Mouse (Mus musculus) frontal cortex, postnatal 25 days (tissue): ENCODE results near the gene Npm1.

ENCODE experiments used
- DNase-seq, 2 experiments: peaks; one replicate each; pipeline ENCODE4 v3.0.0; 2022; ENCODE audit warnings: low spot score in 2 of 2

Gene Npm1

GRCm38 (mm10) chr11:33180701-33181116 is 17.7 kb upstream of the Npm1 start:
- no peak for DNase-seq

DNA sequence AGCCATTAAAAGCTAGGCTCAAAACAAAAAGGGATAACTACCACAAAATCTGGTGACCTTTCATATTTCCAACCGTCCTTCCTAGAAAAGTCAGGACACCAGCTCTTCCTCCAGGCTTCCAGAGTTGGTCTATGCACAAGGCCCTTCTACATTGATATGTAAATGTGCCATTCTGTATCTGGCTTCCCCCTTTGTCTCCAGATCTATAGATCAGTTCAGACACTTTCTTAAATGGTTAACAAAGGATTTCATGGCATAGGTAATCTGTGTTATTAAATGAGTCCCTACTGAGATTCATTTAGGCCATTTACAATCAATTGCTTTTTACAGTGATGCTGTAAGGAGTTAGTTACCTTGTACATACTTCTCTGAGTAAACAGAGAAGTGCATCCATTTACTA is 16.8 kb upstream of the Npm1 start:
- DNase-seq: no peak

DNA sequence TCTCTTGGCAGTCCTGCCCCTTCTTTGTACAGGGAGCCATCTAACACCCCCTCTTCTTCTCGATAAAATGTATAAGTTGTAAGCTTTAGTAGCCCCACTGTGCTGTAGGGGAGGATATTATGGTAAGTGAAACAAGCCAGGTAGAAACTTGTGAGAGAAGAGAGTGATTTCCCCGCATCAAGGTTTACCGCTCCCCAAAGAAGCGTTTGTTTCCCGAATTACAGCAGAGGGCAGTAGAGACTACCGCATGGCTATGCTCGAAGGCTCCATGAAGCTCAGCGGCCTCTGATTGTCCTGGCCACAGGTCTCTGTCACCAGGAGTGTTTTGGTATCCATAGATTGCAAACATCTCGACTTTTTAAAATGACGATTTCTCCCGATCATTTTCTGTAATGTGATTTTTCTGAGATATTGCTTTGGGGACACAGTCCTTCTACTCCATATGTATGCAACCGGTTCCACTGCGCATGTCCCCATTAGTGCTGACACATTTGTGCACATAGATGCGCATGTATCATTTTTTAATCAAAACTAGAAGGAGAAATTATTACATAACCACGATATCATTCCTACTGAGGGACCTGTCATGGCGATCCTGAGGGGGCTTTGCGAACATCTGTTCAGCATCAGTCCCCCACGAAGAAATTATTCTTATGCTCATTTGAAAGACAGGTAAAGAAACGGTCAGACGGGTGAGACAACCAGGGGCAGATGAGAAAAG is 13.7 kb upstream of the Npm1 start:
- peak in 1 of 2 experiments; percentile 40 for DNase-seq

DNA sequence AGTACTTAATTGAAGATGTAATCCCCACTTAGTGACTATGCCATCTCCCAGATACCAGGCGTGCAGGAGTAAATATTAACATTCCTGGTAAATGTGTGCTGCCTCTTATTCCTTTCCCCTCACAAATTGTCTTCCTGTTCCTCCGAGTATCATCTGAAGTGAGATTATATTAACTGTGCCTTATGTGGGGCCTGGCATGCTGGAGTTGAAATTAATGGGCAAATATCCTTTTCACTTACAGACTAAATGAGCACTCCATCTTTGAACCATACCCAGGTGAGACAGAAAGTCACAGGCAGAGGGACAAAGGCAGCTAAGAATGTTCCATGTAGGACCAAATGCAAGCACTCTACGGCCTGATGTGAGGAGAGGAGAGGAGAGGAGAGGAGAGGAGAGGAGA is 12.8 kb upstream of the Npm1 start:
- DNase-seq: no peak

DNA sequence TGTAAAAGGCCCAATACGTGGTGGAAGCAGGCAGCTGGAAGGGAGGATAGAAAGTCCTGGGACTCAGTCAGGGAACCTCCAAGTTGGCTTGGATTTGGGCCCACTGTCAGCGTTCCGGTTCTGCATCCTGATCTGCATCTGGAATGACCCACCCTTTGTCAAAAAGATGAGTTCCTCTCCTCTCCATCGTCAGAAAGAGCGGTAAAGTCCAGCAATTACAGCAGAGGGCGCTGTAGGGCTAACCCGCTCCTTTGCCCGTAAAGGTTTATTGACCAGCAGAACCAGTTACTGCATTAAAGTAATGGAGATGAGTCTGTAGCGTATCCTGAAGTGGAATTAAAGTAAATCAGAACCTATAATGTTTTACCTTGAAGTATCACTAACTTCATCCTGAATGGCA is 7.5 kb upstream of the Npm1 start:
- DNase-seq: peak in 1 of 2 experiments; percentile 18

GRCm38 (mm10) chr11:33162211-33162997 is 602 bp downstream of the Npm1 start:
- peak; percentile 32 to 48 for DNase-seq

GRCm38 (mm10) chr11:33159741-33160140 is 3.3 kb downstream of the Npm1 start:
- DNase-seq: no peak

DNA sequence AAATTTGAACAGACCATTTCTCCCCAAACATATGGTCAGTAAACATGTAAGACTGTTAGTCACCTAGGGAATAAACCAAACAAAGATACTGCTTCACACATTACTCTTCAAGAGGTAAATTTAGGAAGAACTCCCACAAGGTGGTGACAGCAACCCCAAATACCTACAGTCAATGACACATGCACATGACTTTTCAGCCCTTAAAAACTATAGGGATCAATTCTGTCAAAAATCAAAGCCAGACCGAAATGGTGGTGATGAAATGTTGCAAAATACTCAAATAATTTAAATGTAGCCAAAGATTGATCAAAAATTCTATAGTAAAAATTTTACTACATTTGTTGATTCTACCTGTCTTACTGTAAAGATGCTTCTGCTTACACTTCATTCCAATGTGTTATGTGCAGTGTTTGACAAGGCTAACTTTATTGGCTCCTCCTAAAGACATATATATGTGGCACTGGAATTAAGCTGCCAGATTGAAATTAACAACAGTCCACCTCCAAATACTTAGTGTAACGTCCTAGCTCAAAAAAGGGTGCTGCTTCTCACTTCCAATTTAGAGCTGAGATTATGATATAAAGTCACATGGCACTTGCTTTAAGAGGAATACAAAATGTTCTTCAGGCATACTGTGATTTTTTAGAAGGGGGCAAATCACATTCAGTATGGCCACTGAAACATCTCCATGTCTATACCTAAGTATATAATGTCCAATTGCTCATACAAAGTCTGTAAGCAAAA is 5.4 kb downstream of the Npm1 start:
- DNase-seq: no peak

DNA sequence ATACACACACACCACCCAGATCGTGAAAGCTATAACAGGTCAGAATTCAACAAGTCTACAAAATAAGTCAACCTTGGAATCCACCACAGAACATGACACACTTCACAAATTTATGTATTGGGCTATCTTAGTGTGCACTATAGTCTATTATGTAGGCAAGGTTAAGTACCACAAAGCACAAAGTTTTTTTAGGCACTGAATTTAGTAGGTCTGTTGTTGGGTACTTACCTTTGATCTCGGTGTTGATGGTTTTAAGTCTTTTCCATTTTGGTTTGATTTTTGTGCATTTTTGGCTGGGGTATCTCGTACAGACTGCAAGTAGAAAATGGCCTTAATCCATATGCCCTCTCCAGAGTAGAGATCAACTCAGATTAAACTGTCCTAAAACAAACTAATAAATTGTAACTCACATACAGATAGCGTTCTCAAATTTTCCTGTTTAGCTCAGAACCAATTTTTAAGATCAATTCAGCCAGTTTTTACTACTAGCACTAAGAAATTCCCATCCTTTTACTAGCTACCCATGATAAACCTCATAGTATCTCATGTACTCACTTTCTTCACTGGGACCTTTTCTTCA is 6.5 kb downstream of the Npm1 start:
- DNase-seq: no peak

DNA sequence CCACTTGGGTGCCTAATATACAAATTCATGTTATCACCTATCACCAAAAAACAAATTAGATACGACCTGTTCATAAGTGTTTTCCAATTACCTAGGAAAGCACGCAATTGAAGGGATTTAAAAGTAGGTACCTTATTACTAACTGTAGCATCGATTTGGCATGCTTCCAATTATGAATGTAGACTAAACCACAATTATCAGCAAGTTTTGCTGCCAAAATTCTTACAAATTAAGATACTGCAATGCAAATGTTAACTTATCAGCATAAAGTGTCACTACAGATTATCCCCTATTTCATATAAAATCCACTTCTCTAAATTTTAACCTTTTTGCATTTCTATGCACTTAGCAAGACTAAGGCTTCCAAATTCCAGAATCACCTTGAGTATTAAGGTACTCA is 8.5 kb downstream of the Npm1 start:
- DNase-seq: no peak

DNA sequence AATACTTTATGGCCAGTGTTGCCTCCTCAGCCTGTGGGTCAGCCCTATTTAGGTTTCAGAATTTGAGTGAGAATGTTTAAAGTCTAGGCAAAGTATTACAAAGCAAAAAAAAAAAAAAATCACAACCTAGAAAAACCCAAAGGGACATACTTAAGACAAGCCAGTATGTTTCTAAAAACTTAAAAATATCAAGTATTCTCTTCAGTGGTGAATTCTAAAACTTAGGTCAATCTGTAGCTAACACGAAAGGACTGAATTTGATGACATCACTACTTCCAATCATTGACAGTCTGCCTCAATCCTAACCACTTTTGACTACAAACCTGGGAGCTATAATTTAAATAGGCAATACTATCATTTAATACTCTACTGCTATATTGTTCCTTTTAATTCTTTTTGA is 10.0 kb downstream of the Npm1 start:
- DNase-seq: no peak

DNA sequence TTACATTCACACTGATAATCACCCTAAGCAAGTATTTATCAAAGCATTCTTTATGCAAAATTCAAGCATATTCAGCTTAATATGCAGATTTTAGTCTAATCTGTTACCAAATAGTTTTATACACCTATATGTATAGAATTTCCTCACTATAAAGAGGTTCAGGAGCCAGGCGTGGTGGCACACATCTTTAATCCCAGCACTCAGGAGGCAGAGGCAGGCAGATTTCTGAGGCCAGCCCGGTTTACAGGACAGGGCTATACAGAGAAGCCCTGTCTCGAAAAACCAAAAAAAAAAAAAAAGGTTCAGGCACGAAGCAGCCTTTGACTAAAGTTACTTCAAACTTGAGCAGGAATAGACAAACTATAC is 11.2 kb downstream of the Npm1 start:
- DNase-seq: no peak

DNA sequence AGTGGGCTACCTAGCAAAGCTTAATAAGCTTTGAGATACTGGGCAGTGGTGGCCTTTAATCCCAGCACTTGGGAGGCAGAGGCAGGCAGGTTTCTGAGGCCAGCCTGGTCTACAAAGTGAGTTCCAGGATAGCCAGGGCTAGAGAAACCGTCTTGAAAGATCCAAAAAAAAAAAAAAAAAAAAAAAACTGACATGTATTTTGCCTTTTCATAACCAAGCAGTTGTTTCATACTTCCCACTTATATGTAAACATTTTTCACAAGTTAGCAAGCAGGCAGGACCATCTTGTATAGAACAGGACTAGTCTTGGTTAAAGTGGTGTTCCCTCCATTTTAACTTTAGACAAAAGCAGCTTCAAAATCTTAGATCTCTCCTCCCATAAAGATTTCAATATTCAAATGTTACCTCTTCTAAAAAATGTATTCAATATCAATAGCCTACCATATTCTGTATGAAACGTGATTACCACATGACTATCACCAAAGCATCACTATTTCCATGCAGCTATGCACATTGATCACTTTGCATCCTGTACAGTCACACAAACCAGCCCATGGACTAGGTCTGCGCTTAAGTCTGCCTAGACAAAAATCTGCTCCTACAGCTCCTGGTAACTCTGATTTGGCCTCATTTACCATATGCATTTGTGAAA is 11.8 kb downstream of the Npm1 start:
- DNase-seq: no peak

DNA sequence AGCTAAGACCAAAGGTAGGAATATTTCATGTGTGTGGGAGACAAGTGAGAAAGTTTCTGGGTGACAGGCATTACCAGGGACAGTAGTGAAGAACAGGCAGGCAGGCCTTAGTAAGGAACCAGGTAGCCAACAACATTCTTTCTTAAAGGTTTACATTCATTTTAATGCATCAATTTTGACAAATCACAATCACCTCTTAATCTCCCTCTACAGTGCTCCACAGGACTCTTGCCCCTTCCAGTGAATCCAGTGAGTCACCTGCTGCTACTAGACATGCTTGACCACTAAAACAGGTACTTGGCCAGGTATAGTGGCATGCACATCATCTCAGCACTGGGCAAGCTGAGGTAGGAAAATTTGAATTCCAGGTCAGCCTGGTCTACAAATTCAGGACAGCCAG is 12.6 kb downstream of the Npm1 start:
- no peak for DNase-seq

DNA sequence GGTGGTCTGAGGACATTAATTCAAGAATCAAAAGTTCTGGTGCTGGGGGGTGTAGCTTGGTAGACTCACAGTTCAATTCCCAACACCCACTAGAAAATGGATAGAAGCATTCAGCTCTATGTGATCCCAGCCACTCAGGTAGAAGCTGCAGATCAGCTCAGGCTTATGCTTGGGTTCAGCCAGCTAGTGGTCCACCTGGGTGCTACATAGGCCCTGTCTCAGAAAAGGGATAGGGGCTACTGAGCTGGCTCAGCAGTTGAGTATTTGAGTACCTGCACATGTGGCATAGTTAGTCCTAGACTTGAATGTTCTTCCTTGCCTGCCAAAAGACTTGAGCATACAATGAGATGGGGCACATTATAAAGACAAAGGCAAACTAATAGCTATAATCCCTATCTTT is 13.6 kb downstream of the Npm1 start:
- DNase-seq: no peak

GRCm38 (mm10) chr11:33149088-33149436 is 13.9 kb downstream of the Npm1 start:
- no peak for DNase-seq

- peak; percentile 56 to 67 for DNase-seq
Observed at GRCm38 (mm10) chr11:33148338-33149087, 14.5 kb downstream of the Npm1 start.

DNA sequence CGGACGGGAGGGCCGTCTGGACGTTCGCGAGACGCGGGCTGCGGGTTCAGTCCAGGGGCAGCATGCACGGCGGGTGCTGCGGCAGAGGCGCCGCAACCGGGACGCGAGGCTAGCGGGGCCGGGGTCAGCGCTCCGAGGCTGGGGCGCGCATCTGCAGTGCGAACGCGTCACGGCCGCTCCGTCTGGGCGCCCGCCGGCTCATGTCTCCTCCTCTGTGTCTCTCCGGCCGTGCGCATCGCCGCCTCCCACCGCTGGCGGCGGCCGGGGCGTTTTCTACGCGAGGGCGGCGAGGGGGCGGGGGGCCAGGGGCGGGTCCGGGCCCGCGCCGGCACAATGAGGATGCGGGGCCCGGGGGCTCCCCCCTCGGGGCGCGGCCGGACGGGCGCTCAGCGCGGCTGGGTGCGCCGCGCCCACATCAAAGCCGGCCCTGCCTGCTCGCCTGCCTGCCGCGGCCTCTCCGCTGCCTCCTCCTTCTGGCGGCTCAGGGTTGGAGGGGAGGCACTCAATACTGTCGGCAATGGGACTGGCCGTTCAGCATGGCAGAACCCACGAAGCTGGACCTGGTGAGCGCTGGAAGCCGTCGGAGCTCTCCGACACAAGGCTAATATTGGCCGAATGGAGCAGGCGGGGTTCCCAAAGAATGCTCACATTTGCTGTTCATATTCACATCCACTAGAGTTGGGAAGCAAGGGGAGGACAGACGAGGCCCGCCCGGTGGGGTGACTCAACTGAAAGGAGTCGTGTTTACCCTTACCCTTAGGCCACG is 15.3 kb downstream of the Npm1 start:
- no peak for DNase-seq

DNA sequence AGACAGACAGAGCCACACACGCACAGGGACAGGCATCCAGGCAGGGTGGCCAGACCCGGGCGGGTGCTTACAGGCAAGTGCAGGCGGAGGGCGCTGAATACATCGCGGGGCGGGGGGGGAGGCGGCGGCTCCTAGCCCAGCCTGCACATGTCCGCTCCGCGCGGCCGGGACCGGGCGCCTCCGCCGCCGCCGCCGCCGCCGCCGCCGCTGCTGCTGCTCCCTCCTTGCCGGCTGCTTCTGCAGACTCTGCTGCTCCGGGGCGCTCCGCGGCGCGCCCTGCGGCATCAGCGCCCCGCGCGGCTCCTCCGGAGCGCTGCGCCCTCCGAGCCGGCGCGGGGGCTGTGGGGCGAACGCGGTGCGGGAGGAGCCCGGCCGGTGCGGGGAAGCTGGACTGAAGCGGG is 15.8 kb downstream of the Npm1 start, which contains the start of gene Fgf18:
Gene Fgf18, minus strand, starts transcription at position 230 of the 401 bp plus-strand sequence.
- DNase-seq: no peak

- DNase-seq: no peak
Observed at GRCm38 (mm10) chr11:33146651-33147131, 16.3 kb downstream of the Npm1 start.
